Mouse (Mus musculus) heart, embryonic 11.5 days (tissue): ENCODE data around the gene Med31. TPM values are rescaled to one million over a fixed set of nuclear protein-coding genes. Genes with fewer than 3 reads are reported as not detected.
A peak's percentile ranks its signal among the peaks of the same experiment; 100 is the strongest.

Experiments used
- ATAC-seq: fragments of 200-750 bp; cut with Nextera tagmentation; replicated peaks from 2 replicates; pipeline ENCODE4 v1.8.0; 2017; ENCODE audit warnings: moderate library complexity; ENCODE audit not compliant: insufficient number of reproducible peaks, low FRiP score, low TSS enrichment
- H3K27ac ChIP-seq: fragments of 300-500 bp; sonication (generic); 2 replicates; pipeline ENCODE4 v1.5.1; 2014; ENCODE audit warnings: mild to moderate bottlenecking, low read depth, low read length
- H3K27me3 ChIP-seq: fragments of 300-500 bp; sonication (generic); 2 replicates; pipeline ENCODE4 v1.6.1; 2014; ENCODE audit warnings: mild to moderate bottlenecking, low read length, mixed read lengths; ENCODE audit not compliant: control insufficient read depth, insufficient read depth
- H3K36me3 ChIP-seq: fragments of 300-500 bp; sonication (generic); 2 replicates; pipeline ENCODE4 v1.6.1; 2014; ENCODE audit warnings: mild to moderate bottlenecking, low read length, moderate library complexity, mixed read lengths; ENCODE audit not compliant: control insufficient read depth, insufficient read depth
- H3K4me1 ChIP-seq: fragments of 300-500 bp; sonication (generic); 2 replicates; pipeline ENCODE4 v1.6.1; 2014; ENCODE audit warnings: low read length; ENCODE audit not compliant: control insufficient read depth, insufficient read depth
- H3K4me2 ChIP-seq: fragments of 300-500 bp; sonication (generic); 2 replicates; pipeline ENCODE4 v1.6.1; 2014; ENCODE audit warnings: mild to moderate bottlenecking, moderate library complexity
- H3K4me3 ChIP-seq: fragments of 300-500 bp; sonication (generic); 2 replicates; pipeline ENCODE4 v1.5.1; 2014; ENCODE audit warnings: low read depth, low read length
- H3K9ac ChIP-seq: fragments of 300-500 bp; sonication (generic); 2 replicates; pipeline ENCODE4 v1.6.1; 2014; ENCODE audit warnings: mild to moderate bottlenecking, low read depth, low read length, moderate library complexity
- H3K9me3 ChIP-seq: fragments of 300-500 bp; sonication (generic); replicated peaks from 2 replicates; pipeline ENCODE4 v1.6.1; 2016; ENCODE audit warnings: low read length; ENCODE audit not compliant: control insufficient read depth
- WGBS: fragments of 180-500 bp; shearing (Covaris S2); extraction: QIAGEN DNeasy Blood & Tissue Kit; methylation state at CpG from one replicate; pipeline ENCODE4 v1.1.7; 2014; ENCODE audit not compliant: insufficient replicate concordance; 5-methylcytosine and 5-hydroxymethylcytosine counted together
- polyA plus RNA-seq: library from polyadenylated mRNA; unstranded; fragments of >200 nt; fragmentation: Nextera tagmentation; extraction: Ambion mirVana; gene quantifications from 2 replicates; pipeline ENCODE4 v1.2.1, GENCODE M21; 2014

The Med31 gene
- polyA plus RNA-seq, 1 experiment from 2014 or later = 32.6 TPM

DNA sequence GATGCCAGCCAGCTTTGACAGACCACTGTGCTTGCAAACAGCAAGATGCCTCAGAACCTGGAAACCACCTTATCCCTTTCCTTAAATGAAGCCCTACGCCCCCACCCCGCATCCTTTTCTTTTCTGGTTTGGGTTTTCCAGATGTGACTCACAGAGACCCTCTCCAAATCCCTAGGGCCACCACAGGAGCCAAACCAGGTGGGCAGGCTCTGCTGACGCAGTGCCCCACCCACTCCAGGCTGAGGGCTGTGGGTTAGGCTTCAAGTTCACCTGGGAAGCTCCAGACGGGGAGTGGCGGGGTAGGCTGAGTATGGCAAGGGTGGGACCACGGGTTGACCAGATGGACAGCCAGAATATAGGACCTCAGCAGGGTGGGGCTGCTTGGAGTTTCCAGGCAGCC, 11.5 kb upstream of the Med31 start:
- Histone ChIP-seq H3K27ac (no peak overlapping the region), H3K27me3 (no peaks in the 10 kb centered on the region), H3K9ac (no peak overlapping the region), H3K36me3 (no peaks in the 10 kb centered on the region), H3K4me2 (no peak overlapping the region), H3K9me3 (no peaks in the 10 kb centered on the region), H3K4me1 (no peaks in the 10 kb centered on the region), H3K4me3 (no peak overlapping the region)
- ATAC-seq = no peak
- 74% methylated on average over 6 of the region's 6 CpGs for WGBS

DNA sequence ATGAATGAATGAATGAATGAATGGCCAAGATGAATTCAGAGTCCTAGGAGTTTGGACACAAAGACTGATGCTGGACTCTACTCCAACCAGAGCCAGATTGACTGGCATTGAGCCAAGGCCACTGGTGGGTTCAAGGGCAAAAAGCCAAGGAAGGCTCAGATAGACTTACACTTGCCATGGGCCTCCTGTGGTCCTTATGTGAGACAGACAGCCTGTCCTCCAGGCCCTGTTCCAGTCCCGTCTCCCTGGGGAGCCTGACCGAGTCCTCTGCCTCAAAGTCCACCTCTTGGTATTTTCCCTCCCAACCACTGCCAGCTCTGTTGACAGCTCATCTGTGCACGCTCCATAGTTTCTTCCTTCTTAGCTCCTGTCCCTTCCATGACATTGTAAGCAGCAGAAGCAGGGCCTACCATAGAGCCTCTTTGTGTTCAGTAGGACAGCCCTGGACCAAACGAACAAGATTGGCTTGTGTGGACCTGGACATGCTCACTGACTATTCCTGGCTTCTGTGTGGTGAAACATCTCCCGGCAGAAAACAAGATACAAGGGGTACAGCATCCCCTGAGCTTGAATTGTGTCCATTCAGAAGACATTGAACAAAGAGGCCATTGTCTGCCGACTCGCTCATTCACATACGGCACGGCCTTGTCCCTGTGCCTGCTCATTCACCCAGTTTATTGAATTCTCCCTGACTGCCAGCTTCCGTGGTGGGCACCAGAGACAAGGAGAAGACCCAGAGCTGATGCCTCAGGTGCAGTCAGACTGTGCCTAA, 10.8 kb upstream of the Med31 start:
- WGBS = 70% methylated on average over 10 of the region's 10 CpGs
- no peak for ATAC-seq

DNA sequence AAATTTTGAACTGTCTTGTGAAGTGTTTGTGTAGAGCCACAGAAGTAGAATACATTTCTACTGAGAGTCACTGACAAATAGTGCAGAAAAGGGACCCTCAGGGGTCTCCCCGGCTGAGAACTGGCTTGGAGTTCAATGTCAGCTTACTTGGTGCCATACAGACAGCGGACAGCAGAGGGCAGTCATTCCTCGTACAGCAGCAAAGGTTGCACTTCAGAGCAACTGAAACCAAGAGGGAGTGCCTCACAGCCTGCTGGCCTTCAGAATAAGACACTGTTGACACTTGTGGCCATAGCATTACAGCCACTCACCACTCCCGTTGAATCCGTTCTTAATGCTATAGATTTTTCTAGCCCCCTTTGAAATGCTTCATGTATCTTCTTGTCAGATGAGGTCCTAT, 9.5 kb upstream of the Med31 start:
- no peaks in the 10 kb centered on the region for H3K27me3 ChIP-seq
- H3K27ac ChIP-seq = no peak overlapping the region
- no peaks in the 10 kb centered on the region for H3K4me1 ChIP-seq
- H3K4me2 ChIP-seq = no peak overlapping the region
- ATAC-seq = no peak
- no peaks in the 10 kb centered on the region for H3K36me3 ChIP-seq
- no peak overlapping the region for H3K9ac ChIP-seq
- WGBS = 15% methylated on average over 5 of the region's 5 CpGs
- H3K4me3 ChIP-seq = no peak overlapping the region
- H3K9me3 ChIP-seq = no peaks in the 10 kb centered on the region

More for the DNA sequence above, 10.8 kb upstream of the Med31 start:
- no peak overlapping the region for H3K4me3 ChIP-seq
- H3K27me3 ChIP-seq = no peaks in the 10 kb centered on the region
- H3K4me2 ChIP-seq = no peak overlapping the region
- no peaks in the 10 kb centered on the region for H3K9me3 ChIP-seq
- no peaks in the 10 kb centered on the region for H3K4me1 ChIP-seq
- H3K9ac ChIP-seq = no peak overlapping the region
- H3K36me3 ChIP-seq = no peaks in the 10 kb centered on the region
- H3K27ac ChIP-seq = no peak overlapping the region

DNA sequence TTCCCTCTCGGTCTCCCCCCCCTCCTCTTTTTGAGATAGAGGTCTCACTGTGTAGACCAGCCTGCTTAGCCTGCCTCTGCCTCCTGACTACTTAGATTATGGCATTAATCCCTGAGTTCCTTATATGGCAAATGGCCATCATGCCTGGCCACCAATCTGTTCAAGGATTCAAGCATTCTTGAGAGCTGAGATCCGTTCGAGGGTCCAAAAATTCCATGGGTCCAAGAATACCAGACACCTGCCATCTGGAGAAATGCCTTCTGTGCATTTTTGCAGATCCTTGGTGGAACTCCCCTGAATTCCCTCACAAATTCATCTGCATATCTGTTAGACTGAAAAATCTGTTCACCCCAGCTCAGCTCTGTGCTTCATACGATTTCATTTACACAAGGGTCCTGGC, 8.0 kb upstream of the Med31 start:
- Histone ChIP-seq H3K4me2 (no peak overlapping the region), H3K4me3 (no peak overlapping the region), H3K9ac (no peak overlapping the region), H3K36me3 (no peaks in the 10 kb centered on the region), H3K4me1 (no peaks in the 10 kb centered on the region), H3K27ac (no peak overlapping the region), H3K27me3 (no peaks in the 10 kb centered on the region), H3K9me3 (no peaks in the 10 kb centered on the region)
- ATAC-seq = no peak
- WGBS = 80% methylated on average over 4 of the region's 4 CpGs

DNA sequence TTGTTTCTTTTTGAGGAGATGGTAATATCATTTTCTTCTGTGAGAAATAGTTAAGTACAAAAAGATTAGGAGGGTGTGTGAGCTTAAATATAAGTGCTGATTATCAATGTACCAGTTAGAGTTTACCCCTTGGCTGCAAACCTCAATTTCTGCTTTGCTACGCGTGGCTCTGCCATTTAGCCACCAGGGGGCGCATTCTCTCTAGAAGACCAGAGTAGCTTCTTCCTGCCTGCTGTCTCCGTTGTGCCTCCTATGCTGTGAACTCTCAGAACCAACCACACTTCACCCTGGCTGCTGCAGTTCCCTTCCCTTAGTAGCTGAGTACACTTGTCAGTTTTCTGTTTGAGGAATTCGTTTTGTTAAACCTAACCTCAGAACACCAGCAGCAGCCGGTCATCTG, 5.9 kb upstream of the Med31 start:
- no peak overlapping the region for H3K4me3 ChIP-seq
- ATAC-seq = no peak
- no peaks in the 10 kb centered on the region for H3K9me3 ChIP-seq
- 13% methylated on average over 6 of the region's 6 CpGs for WGBS
- no peak overlapping the region for H3K4me2 ChIP-seq
- no peak overlapping the region for H3K27ac ChIP-seq
- H3K9ac ChIP-seq = no peak overlapping the region
- H3K4me1 ChIP-seq = no peaks in the 10 kb centered on the region
- H3K27me3 ChIP-seq = no peaks in the 10 kb centered on the region
- no peaks in the 10 kb centered on the region for H3K36me3 ChIP-seq

DNA sequence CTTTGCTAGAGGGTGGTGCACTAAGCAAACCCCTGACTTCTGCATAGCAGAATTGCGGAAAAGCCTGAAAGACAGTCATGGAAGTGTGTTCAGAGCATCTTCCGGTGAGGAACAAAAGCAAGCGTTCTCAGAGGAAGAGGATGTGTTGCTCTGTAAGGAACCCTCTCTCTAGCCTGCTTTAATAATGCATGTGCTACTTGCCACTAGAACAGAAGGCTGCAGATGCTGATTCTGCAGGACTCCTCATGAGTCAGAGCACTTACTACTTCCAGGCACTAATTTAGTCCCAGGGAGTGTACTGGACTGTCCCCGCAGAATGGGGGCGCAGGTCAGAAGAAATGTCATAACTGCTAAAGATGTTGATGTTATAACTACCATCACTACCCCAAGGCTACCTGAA, 1.7 kb upstream of the Med31 start:
- Histone ChIP-seq H3K9me3 (no peaks in the 10 kb centered on the region), H3K4me1 (peaks cover 9% of the 10 kb centered on the region), H3K4me2 (no peak overlapping the region), H3K36me3 (no peaks in the 10 kb centered on the region), H3K4me3 (no peak overlapping the region), H3K27me3 (no peaks in the 10 kb centered on the region), H3K27ac (no peak overlapping the region), H3K9ac (no peak overlapping the region)
- no peak for ATAC-seq
- 79% methylated on average over 5 of the region's 5 CpGs for WGBS

DNA sequence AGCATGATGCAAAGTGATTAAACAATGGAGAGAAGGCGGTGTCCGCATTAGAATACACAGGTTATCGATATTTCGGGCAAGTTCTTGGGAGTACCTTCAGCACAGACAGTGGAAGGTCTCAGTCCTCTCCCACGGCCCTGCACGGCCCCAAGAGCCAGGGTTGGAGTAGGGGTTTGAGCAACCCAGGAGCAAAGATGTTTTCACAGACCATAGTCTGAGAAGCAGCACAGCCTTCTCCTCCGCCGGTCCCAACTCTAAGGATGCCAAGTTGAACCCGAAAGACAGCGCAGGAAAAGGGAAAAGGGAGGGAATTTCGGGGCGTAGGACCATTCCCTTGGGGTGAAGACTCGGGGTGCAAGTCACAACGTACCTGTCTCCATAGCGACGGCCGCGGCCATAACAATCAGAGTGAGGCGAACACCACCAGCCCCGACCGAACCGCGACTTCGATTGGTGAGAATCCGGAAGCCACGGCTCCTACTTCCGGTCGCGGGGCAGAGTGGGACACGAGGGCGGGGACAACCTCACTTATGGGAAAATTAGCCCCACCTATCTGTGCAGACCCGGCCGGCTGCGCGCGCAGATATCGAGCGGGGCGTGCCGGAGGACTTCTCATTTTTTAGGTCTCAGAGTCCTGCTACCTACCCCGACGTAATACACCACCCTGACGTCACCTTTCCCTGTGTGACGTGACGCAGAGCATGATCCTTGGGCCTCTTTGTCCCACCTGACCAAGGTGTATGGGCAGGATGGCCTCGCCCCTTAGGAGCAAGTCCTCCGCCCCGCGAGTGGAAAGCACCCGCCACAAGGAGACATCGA, 592 bp downstream of the Med31 start:
- 1% methylated on average over 51 of the region's 51 CpGs for WGBS
- H3K27ac ChIP-seq = peak overlapping the region; percentile 69; the same call in 1 of the 2 replicates

DNA sequence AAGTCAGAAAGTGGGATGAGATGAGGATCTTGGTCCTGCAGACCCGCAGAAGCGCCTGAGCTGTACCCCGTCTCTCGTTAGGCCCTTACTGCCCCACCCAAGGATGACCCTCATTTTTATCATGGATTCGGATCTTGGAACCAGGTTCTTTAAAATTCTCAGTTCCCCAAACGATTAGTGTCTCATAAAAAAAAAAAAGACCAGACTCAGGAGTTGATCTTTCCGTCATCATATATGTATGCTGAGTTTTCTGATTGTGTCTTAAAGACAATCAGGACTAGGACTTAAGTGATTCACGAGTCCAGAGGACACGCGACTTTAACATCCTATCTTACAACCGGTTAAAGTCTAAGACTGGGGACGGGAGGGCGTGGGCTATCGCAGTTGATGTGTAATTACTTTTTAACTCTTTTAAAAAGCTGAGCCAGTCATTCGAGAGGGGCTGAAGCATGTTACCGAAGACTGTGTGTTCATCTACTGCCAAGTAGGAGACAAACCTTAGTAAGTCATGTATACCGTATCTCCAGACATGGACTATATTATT, 7.5 kb downstream of the Med31 start:
- Histone ChIP-seq H3K9ac (peak overlapping the region; percentile 70), H3K9me3 (no peaks in the 10 kb centered on the region), H3K4me1 (peaks cover 9% of the 10 kb centered on the region), H3K27ac (no peak overlapping the region), H3K36me3 (peaks cover 12% of the 10 kb centered on the region), H3K27me3 (no peaks in the 10 kb centered on the region), H3K4me3 (peak overlapping the region; percentile 91), H3K4me2 (peak overlapping the region; percentile 94)
- 14% methylated on average over 17 of the region's 17 CpGs for WGBS
- ATAC-seq = no peak

More for the DNA sequence above, 592 bp downstream of the Med31 start:
- Histone ChIP-seq H3K9ac (peak overlapping the region; percentile 74), H3K27me3 (no peaks in the 10 kb centered on the region), H3K4me3 (peak overlapping the region; percentile 81), H3K36me3 (peaks cover 12% of the 10 kb centered on the region), H3K4me1 (peaks cover 9% of the 10 kb centered on the region), H3K4me2 (peak overlapping the region; percentile 97), H3K9me3 (no peaks in the 10 kb centered on the region)
- peak; percentile 94 for ATAC-seq
